Mouse (Mus musculus): ENCODE results near the gene Scfd1.

GRCm38 (mm10) chr12:51361294-51361693 lies 16.0 kb upstream of the Scfd1 start:
- no peak for TF ChIP-seq MAX (IDR thresholded peaks at IDR 0.05)
- no peak for TF ChIP-seq USF1 (IDR thresholded peaks at IDR 0.05; ENCODE audit: low read depth)
- no peak for TF ChIP-seq CTCF (IDR thresholded peaks at IDR 0.05; ENCODE audit: control insufficient read depth, insufficient read depth, insufficient read length)
- TF ChIP-seq MYOG (IDR thresholded peaks at IDR 0.05; ENCODE audit: control insufficient read depth, extremely low read depth, insufficient read length), result no peak
- TF ChIP-seq MYOD1 (IDR thresholded peaks at IDR 0.05; ENCODE audit: control insufficient read depth, insufficient read length, low read depth), result no peak
- no peak for TF ChIP-seq CEBPB (IDR thresholded peaks at IDR 0.05; ENCODE audit: low read depth)
